Mouse (Mus musculus) cerebellum, postnatal 25 days (tissue): ENCODE measurements around the gene Reep6.

Source experiments
- DNase-seq, 2 experiments: peaks; one replicate each; pipeline ENCODE4 v3.0.0; 2021; ENCODE audit warnings: mixed read lengths in 2 of 2

The Reep6 gene

GRCm38 (mm10) chr10:80356001-80356682, 26.4 kb downstream of the Reep6 start, which contains the start of gene Plk5:
Gene Plk5, plus strand, starts transcription at chr10:80356459.
- DNase-seq: peak; percentile 81 to 83

- DNase-seq: no peak
These were observed 27.0 kb downstream of the Reep6 start for GRCm38 (mm10) chr10:80356737-80357136.

GRCm38 (mm10) chr10:80357336-80357735, 27.6 kb downstream of the Reep6 start:
- no peak for DNase-seq

- DNase-seq: peak; percentile 73 to 83
These were observed 28.4 kb downstream of the Reep6 start for GRCm38 (mm10) chr10:80357994-80358639.

- DNase-seq: no peak
These were observed 34.0 kb downstream of the Reep6 start for GRCm38 (mm10) chr10:80363734-80364133.

- no peak for DNase-seq
These were observed 36.0 kb downstream of the Reep6 start for GRCm38 (mm10) chr10:80365736-80366135.

- DNase-seq: no peak
These were observed 38.2 kb downstream of the Reep6 start for GRCm38 (mm10) chr10:80367954-80368353.

GRCm38 (mm10) chr10:80368392-80368791, 38.6 kb downstream of the Reep6 start:
- DNase-seq: no peak

GRCm38 (mm10) chr10:80369995-80370747, 40.4 kb downstream of the Reep6 start:
- DNase-seq: no peak

- peak; percentile 71 to 80 for DNase-seq
These were observed 41.7 kb downstream of the Reep6 start for GRCm38 (mm10) chr10:80371411-80371966.

GRCm38 (mm10) chr10:80371983-80372382, 42.2 kb downstream of the Reep6 start:
- no peak for DNase-seq

GRCm38 (mm10) chr10:80372706-80373105, 43.0 kb downstream of the Reep6 start:
- no peak for DNase-seq

- peak; percentile 86 to 91 for DNase-seq
These were observed 44.3 kb downstream of the Reep6 start for GRCm38 (mm10) chr10:80374063-80374462.

- peak; percentile 91 to 97 for DNase-seq
These were observed 46.4 kb downstream of the Reep6 start for GRCm38 (mm10) chr10:80376160-80376559.

GRCm38 (mm10) chr10:80377716-80378115, 48.0 kb downstream of the Reep6 start:
- peak in 1 of 2 experiments; percentile 69 for DNase-seq

GRCm38 (mm10) chr10:80382641-80383365, 53.0 kb downstream of the Reep6 start:
- no peak for DNase-seq

- peak in 1 of 2 experiments; percentile 63 for DNase-seq
These were observed 53.7 kb downstream of the Reep6 start for GRCm38 (mm10) chr10:80383431-80383830.

- peak in 1 of 2 experiments; percentile 47 for DNase-seq
These were observed 54.4 kb downstream of the Reep6 start for GRCm38 (mm10) chr10:80384115-80384639.

- no peak for DNase-seq
These were observed 55.0 kb downstream of the Reep6 start for GRCm38 (mm10) chr10:80384709-80385108.

- peak in 1 of 2 experiments; percentile 65 for DNase-seq
These were observed 55.6 kb downstream of the Reep6 start for GRCm38 (mm10) chr10:80385310-80385709.
